Mouse (Mus musculus) heart, embryonic 14.5 days (tissue): Measurements from ENCODE around the gene Pla2g4f. TPM values are rescaled to one million over a fixed set of nuclear protein-coding genes. Genes with fewer than 3 reads are reported as not detected.

ENCODE experiments used
- ATAC-seq: fragments of 200-750 bp; cut with Nextera tagmentation; 2 replicates; pipeline ENCODE4 v1.8.0; 2017; ENCODE audit warnings: low read depth, moderate TSS enrichment; ENCODE audit not compliant: insufficient number of reproducible peaks, insufficient read depth, low FRiP score
- H3K27ac ChIP-seq, 2 experiments: fragments of 200-500 bp in 1 of 2; fragments of 300-500 bp in 1 of 2; sonication (generic) in 1 of 2; replicated peaks in 1 of 2; 2 replicates each; pipeline ENCODE4 v1.5.1; 2012 to 2014; ENCODE audit warnings: low read depth in 2 of 2, low read length in 2 of 2, control low read depth in 1 of 2, mild to moderate bottlenecking in 1 of 2, mixed read lengths in 1 of 2; ENCODE audit not compliant: control insufficient read depth in 1 of 2, insufficient read depth in 1 of 2
- H3K27me3 ChIP-seq: fragments of 300-500 bp; sonication (generic); 2 replicates; pipeline ENCODE4 v1.6.1; 2014; ENCODE audit warnings: mild to moderate bottlenecking, low read length, control low read depth; ENCODE audit not compliant: control insufficient read depth, insufficient read depth
- H3K36me3 ChIP-seq: fragments of 300-500 bp; sonication (generic); 2 replicates; pipeline ENCODE4 v1.6.1; 2014; ENCODE audit warnings: mild to moderate bottlenecking, control low read depth, low read length, mixed read lengths; ENCODE audit not compliant: control insufficient read depth, insufficient read depth
- H3K4me1 ChIP-seq, 2 experiments: fragments of 200-500 bp in 1 of 2; fragments of 300-500 bp in 1 of 2; sonication (generic) in 1 of 2; 2 replicates each; pipeline ENCODE4 v1.6.1; 2012 to 2014; ENCODE audit warnings: low read length in 2 of 2, control low read depth in 1 of 2, mixed read lengths in 1 of 2; ENCODE audit not compliant: control insufficient read depth in 2 of 2, insufficient read depth in 2 of 2
- H3K4me2 ChIP-seq: fragments of 300-500 bp; sonication (generic); 2 replicates; pipeline ENCODE4 v1.6.1; 2014; ENCODE audit warnings: mild to moderate bottlenecking, low read length
- H3K4me3 ChIP-seq, 2 experiments: fragments of 200-500 bp in 1 of 2; fragments of 300-500 bp in 1 of 2; sonication (generic) in 1 of 2; 2 replicates each; pipeline ENCODE4 v1.5.1; 2012 to 2014; ENCODE audit warnings: low read length in 2 of 2, mild to moderate bottlenecking in 2 of 2, control low read depth in 1 of 2, low read depth in 1 of 2, moderate library complexity in 1 of 2; ENCODE audit not compliant: control insufficient read depth in 1 of 2, insufficient read depth in 1 of 2
- H3K9ac ChIP-seq: fragments of 300-500 bp; sonication (generic); 2 replicates; pipeline ENCODE4 v1.6.1; 2014; ENCODE audit warnings: mild to moderate bottlenecking, low read length
- H3K9me3 ChIP-seq: fragments of 300-500 bp; sonication (generic); 2 replicates; pipeline ENCODE4 v1.6.1; 2016; ENCODE audit warnings: low read length, control low read depth; ENCODE audit not compliant: control insufficient read depth
- WGBS: fragments of 180-500 bp; shearing (Covaris S2); extraction: QIAGEN DNeasy Blood & Tissue Kit; methylation state at CpG from one replicate; pipeline ENCODE4 v1.1.7; 2014; 5-methylcytosine and 5-hydroxymethylcytosine counted together
- polyA plus RNA-seq: library from polyadenylated mRNA; unstranded; fragments of >200 nt; fragmentation: Nextera tagmentation; extraction: Ambion mirVana; gene quantifications from 2 replicates; pipeline ENCODE4 v1.2.1, GENCODE M21; 2014

The Pla2g4f gene
- polyA plus RNA-seq, 1 experiment from 2014 or later, result 0.09 TPM

DNA sequence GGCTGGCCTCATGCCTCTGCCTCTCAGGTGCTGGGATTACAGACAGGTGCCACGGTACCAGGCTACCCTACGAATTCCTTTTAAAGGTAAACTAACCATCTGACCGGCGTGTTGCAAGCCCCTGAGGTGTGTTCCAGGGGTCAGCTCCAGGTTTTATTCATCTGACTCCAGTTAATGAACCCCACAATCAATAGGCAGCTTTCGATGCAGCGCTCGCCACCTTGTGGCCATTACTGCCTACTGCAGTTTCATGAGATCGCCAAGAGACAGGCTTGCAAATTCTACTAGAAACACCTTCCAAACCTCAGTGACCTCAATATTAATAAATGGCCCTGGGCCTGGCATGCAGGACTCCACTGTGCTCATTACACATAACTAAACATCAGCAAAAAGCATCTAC is 34.0 kb downstream of the Pla2g4f start:
- no peaks in the 10 kb centered on the region; the same call in none of the 2 replicates for H3K27me3 ChIP-seq
- no peaks in the 10 kb centered on the region for H3K4me1 ChIP-seq
- 15% methylated on average over 8 of the region's 8 CpGs for WGBS
- no peak for ATAC-seq
- H3K36me3 ChIP-seq, result no peaks in the 10 kb centered on the region
- H3K9ac ChIP-seq, result no peak overlapping the region
- no peak overlapping the region for H3K4me3 ChIP-seq
- H3K4me2 ChIP-seq, result no peak overlapping the region
- H3K27ac ChIP-seq, result no peak overlapping the region
- H3K9me3 ChIP-seq, result no peaks in the 10 kb centered on the region

DNA sequence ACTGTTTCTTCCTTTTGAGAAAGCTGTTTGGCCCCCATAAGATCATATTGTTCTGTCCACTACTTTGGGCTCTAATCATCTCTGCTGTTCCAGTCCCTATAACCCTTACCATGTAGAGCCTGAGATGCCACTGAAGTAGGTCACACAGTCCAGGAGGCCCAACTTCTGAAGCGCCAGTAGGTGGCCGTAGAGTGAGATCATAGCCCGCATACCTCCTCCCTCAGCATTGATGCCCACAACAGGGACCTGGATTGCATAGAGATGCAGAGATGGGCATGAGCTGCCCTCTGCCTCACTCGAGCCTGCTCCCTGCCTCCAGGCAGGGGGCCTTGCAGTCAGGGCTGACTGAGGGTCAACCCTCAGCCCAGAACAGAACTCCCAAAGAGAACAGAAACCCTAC is 37.0 kb downstream of the Pla2g4f start:
- Histone ChIP-seq H3K4me1 (no peaks in the 10 kb centered on the region), H3K4me2 (no peak overlapping the region), H3K27ac (no peak overlapping the region), H3K9me3 (no peaks in the 10 kb centered on the region), H3K4me3 (no peak overlapping the region), H3K9ac (no peak overlapping the region), H3K27me3 (no peaks in the 10 kb centered on the region; the same call in 1 of the 2 replicates), H3K36me3 (no peaks in the 10 kb centered on the region)
- 69% methylated on average over 4 of the region's 4 CpGs for WGBS
- no peak for ATAC-seq

DNA sequence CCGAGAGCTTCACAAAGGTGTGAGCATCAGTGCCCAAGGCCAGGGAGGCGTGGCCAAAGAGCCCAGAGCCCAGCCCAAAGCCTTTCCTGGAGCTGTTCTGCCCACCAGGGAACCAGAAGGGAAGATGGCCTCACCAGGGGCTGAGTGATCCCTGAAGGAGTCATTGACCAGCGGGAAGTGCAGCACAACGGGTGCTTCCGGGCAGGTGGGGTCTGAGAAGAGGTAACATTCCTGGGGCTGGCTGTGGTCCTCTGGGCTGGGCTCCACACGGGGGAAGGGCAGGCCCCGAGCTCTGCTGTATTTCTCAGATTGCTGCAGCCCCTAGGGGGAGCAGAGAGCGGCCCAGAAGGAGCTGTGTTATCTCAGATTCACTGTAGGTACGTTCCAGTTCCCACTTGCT is 45.3 kb downstream of the Pla2g4f start:
- H3K4me2 ChIP-seq, result peak overlapping the region; percentile 54
- no peak overlapping the region; a peak in 1 of 4 replicates for H3K4me3 ChIP-seq
- H3K4me1 ChIP-seq, result no peaks in the 10 kb centered on the region; a peak in 1 of 4 replicates
- no peaks in the 10 kb centered on the region for H3K9me3 ChIP-seq
- H3K27ac ChIP-seq, result no peak overlapping the region
- no peaks in the 10 kb centered on the region for H3K36me3 ChIP-seq
- ATAC-seq, result no peak
- 0 out of 2 replicates have a peak, but pooled peaks cover 5% of the 10 kb centered on the region for H3K27me3 ChIP-seq
- 0 out of 2 replicates have a peak overlapping the region, but pooled peaks have one; percentile 22 for H3K9ac ChIP-seq
- WGBS, result under 1% methylated on average over 9 of the region's 9 CpGs

- Histone ChIP-seq H3K36me3 (no peaks in the 10 kb centered on the region), H3K4me1 (no peaks in the 10 kb centered on the region; a peak in 1 of 4 replicates), H3K9me3 (no peaks in the 10 kb centered on the region), H3K9ac (no peak overlapping the region), H3K27me3 (0 out of 2 replicates have a peak, but pooled peaks cover 5% of the 10 kb centered on the region), H3K4me2 (no peak overlapping the region), H3K4me3 (no peak overlapping the region), H3K27ac (no peak overlapping the region)
- 67% methylated on average over 6 of the region's 6 CpGs for WGBS
- no peak for ATAC-seq
Measured at GRCm38 (mm10) chr2:120265523-120265922, 48.4 kb downstream of the Pla2g4f start.

DNA sequence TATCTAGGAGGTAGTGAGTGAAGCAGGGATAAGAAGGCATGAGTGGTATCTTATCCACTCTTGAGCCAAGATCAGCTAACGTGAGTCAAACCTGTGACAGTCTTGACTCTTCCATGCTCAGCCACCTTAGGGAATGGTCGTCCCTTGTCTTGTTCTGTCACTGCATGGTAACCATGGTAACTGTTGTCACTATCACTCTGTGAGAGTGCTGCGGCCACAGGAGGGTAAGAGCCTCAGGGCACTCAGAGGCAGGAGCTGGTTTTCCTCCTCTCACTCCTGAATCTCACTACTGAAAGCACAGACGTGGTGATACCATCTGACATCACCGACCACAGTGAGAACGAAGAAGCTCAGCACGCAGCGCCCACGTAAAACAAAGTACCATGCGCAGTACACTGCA is 49.1 kb downstream of the Pla2g4f start:
- no peak overlapping the region for H3K27ac ChIP-seq
- no peak overlapping the region for H3K4me3 ChIP-seq
- H3K4me1 ChIP-seq, result no peaks in the 10 kb centered on the region; a peak in 1 of 4 replicates
- no peak overlapping the region for H3K9ac ChIP-seq
- H3K36me3 ChIP-seq, result no peaks in the 10 kb centered on the region
- WGBS, result 47% methylated on average over 10 of the region's 10 CpGs
- H3K4me2 ChIP-seq, result no peak overlapping the region
- no peaks in the 10 kb centered on the region for H3K9me3 ChIP-seq
- 0 out of 2 replicates have a peak, but pooled peaks cover 5% of the 10 kb centered on the region for H3K27me3 ChIP-seq
- ATAC-seq, result no peak

DNA sequence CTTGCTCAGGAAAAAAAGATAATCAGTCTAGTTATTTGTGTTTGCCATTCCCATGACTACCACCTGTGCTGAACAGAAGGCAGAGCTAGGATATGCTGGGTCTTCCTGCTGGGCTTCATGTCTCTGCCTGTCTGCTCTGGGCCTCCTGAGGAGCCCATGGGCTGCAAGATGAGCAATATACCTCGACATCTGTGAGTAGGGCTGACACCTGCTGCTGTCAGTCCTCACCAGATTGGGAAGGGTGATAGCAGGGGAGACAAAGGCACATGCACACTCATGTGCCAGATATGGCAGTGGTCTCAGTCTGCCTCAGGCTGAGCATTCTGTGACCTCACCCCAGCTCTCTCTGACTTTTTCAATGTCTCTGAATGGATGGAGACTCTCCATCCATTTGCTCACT is 51.1 kb downstream of the Pla2g4f start:
- 18% methylated on average over 1 of the region's 1 CpGs for WGBS
- Histone ChIP-seq H3K4me1 (no peaks in the 10 kb centered on the region), H3K9me3 (no peaks in the 10 kb centered on the region), H3K9ac (no peak overlapping the region), H3K4me3 (no peak overlapping the region), H3K4me2 (no peak overlapping the region), H3K27ac (no peak overlapping the region), H3K36me3 (no peaks in the 10 kb centered on the region), H3K27me3 (no peaks in the 10 kb centered on the region)
- no peak for ATAC-seq

GRCm38 (mm10) chr2:120261346-120261745 is 52.6 kb downstream of the Pla2g4f start:
- no peaks in the 10 kb centered on the region for H3K36me3 ChIP-seq
- H3K27ac ChIP-seq, result no peak overlapping the region
- ATAC-seq, result no peak
- 70% methylated on average over 3 of the region's 3 CpGs for WGBS
- H3K9ac ChIP-seq, result no peak overlapping the region
- no peaks in the 10 kb centered on the region; the same call in 1 of the 2 replicates for H3K9me3 ChIP-seq
- no peaks in the 10 kb centered on the region for H3K27me3 ChIP-seq
- no peak overlapping the region for H3K4me2 ChIP-seq
- no peak overlapping the region for H3K4me3 ChIP-seq
- H3K4me1 ChIP-seq, result no peaks in the 10 kb centered on the region

DNA sequence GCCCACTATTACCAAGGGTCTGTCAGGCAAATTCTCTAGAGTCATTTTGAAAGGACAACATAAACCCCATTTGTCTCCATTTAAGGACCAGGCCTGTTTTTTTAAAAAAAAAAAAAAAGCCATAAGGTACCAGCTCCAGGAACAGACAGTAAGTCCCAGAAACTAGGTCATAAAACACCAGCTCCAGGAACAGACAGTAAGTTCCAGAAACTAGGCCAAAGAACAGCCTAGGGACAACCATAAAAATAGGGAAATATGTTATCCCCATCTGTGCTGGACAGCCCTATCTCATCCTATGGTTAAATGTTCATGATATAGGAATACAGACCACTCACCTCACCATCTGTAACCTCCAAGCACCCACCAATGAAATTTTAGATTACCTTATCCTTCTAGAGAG is 57.7 kb downstream of the Pla2g4f start:
- H3K9me3 ChIP-seq, result no peaks in the 10 kb centered on the region; the same call in 1 of the 2 replicates
- no peak overlapping the region for H3K9ac ChIP-seq
- H3K27me3 ChIP-seq, result no peaks in the 10 kb centered on the region
- ATAC-seq, result no peak
- H3K27ac ChIP-seq, result no peak overlapping the region
- no peaks in the 10 kb centered on the region for H3K4me1 ChIP-seq
- H3K4me3 ChIP-seq, result no peak overlapping the region
- H3K4me2 ChIP-seq, result no peak overlapping the region
- H3K36me3 ChIP-seq, result no peaks in the 10 kb centered on the region
